Mouse (Mus musculus): ENCODE data around the gene Drg1. TPM values are rescaled to one million over a fixed set of nuclear protein-coding genes. Genes with fewer than 3 reads are reported as not detected.

Gene Drg1
- 30.6 and 47.2 TPM in 2 replicates for polyA plus RNA-seq (2012; ENCODE audit: low replicate concordance)

DNA sequence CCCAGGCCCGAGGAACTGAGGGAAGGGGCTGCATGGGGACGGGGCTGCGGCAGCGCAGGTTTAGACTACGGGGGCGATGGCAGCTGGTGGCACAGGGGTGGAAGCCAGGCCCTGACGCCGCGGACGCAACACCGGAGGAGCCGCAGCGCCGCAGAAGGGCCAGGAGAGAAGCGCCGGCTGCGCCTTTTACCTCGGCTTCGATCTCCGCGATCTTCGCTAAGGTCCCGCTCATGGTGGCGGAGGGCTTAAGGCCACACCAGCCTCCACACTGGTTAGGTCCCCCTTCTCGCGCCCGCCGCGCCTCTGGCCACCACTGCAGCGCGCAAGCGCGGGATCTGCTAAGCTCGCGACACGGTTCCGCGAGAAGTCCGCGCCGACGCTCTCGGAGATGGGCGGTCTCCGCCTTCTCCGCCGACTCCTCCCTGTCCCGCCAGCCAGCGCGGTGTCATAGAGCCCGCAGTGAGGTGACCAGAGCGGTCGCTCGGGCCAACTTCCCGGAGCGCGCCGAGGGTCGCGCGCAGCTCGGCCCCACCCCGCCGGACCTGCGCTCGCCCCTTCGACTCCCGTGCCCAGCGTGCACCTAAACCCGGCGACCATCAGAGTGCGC is at the start of gene Drg1:
Drg1 (minus strand) TSS at position 337 of the 607 bp plus-strand sequence.

DNA sequence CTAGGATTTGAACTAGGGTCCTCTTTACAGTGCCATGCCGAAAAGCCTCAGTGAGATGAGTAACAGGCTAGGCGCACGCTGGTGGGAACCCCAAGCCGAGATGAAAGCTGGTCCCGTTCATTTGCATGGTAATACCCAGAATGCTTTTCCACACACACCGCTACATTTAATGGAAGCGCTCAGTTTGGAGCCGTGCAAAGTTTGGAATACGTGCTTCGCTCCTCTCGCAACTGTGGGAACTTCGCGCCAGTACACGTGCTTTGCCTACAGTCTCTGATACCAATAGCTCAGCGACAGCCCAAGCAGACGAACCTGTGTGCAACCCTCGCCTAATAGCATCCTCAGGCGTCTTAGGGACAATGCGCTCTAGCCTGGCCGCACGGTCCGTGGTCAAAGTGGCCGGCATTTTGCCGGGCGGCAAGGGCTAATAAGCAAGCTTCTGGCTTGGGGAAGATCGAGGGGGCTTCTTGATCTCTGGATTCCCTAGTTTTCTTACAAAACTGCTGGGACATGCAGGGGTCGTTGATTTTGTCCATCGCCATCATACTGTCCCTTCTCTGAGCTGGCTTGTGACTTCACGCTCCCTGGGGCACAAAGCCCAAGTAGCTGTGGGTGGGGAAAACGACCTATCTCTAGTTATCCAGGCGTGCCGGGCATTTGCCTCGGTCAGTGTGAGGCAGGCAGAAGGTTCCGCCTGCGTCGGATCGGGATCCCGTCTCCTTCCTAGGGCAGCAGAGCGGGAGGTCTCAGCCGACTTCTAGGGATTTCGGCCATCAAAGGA is 22.5 kb upstream of the Drg1 start, which contains the start of gene Patz1:
Patz1 (plus strand) TSS at position 354 of the 781 bp plus-strand sequence.

GRCm38 (mm10) chr11:3202231-3202701 is 63.9 kb downstream of the Drg1 start, which contains the start of gene Eif4enif1:
Gene Eif4enif1, plus strand, starts transcription at chr11:3202392.

GRCm38 (mm10) chr11:3193363-3193762 is 72.9 kb downstream of the Drg1 start, which contains the start of gene Sfi1:
Gene Sfi1, minus strand, starts transcription at chr11:3193463.

Other genes with a start within 250 kb of the Drg1 start
- 61.0 and 81.5 TPM in 2 replicates for gene Sfi1, start 73.0 kb downstream of the Drg1 start, polyA plus RNA-seq (2012; ENCODE audit: low replicate concordance)
- gene Eif4enif1, start 64.0 kb downstream of the Drg1 start, polyA plus RNA-seq (2012; ENCODE audit: low replicate concordance): 37.1 and 74.2 TPM in 2 replicates
- gene Patz1, start 22.5 kb upstream of the Drg1 start, polyA plus RNA-seq (2012; ENCODE audit: low replicate concordance): 64.4 and 107 TPM in 2 replicates
- gene Pik3ip1, start 64.0 kb upstream of the Drg1 start, polyA plus RNA-seq (2012; ENCODE audit: low replicate concordance): 83.6 and 159 TPM in 2 replicates
- gene Limk2, start 142.8 kb upstream of the Drg1 start, polyA plus RNA-seq (2012; ENCODE audit: low replicate concordance): 41.2 and 43.4 TPM in 2 replicates
- 3.0 and 3.5 TPM in 2 replicates for gene Rnf185, start 185.9 kb upstream of the Drg1 start, polyA plus RNA-seq (2012; ENCODE audit: low replicate concordance)
- 0.18 and 0.57 TPM in 2 replicates for gene Pla2g3, start 221.9 kb upstream of the Drg1 start, polyA plus RNA-seq (2012; ENCODE audit: low replicate concordance)
- 0.30 and 1.5 TPM in 2 replicates for gene Inpp5j, start 238.4 kb upstream of the Drg1 start, polyA plus RNA-seq (2012; ENCODE audit: low replicate concordance)
- 21.2 and 57.7 TPM in 2 replicates for gene Selenom, start 248.3 kb upstream of the Drg1 start, polyA plus RNA-seq (2012; ENCODE audit: low replicate concordance)

Data from hematopoietic multipotent progenitor cell, adult 10-12 weeks (in vitro differentiated cells).